ENCODE assay signal across 2 mouse cellular contexts in the genomic region with DNA sequence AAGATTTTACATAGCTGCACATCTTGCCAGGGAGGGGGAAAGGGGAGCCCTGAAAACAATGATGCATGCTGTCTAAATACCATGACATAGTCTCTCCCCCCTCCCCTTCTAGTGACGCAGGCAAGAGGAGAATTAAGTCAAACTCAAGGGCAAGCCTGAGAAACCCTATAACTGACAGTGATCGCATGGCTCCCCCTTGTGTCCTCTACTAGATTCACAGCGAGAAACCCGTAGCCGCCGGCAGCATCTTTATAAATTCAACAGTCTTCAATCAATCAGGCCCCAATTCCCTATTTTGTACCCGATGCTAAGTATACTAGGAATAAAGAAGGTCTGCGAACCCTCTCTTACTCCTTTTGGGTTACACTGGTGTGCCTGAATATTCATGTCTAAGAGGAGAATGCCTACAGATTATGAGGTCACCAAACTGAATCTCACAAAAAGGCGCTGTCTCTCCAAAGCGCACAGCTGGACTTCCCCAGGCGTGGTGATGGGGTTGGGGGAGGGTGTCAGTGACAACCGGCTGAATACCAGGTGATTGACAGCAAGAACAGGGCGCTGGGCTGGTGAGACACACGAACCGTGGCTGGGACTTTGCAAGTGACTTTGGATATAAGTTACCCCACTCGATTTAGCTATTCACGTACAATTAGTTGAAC.
TF ChIP-seq lines count a peak whose summit lies in the region.

No protein-coding gene starts in this region.

TF ChIP-seq in CH12.LX, 34 proteins besides CTCF, POLR2A, EP300 and RAD21:
- TF ChIP-seq MAFK (IDR thresholded peaks at IDR 0.05; ENCODE audit: insufficient replicate concordance, low read length) (no peak), IRF4 (IDR thresholded peaks at IDR 0.05; ENCODE audit: low read depth, low read length) (peak; percentile 61), ETS1 (conservative IDR thresholded peaks at IDR 0.05; ENCODE audit: low read depth, low read length) (peak; percentile 96), USF1 (IDR thresholded peaks at IDR 0.05; ENCODE audit: low read depth, low read length) (no peak), POLR2AphosphoS2 (IDR thresholded peaks at IDR 0.05; ENCODE audit: low read depth, low read length) (no peak), MAZ (IDR thresholded peaks at IDR 0.05; ENCODE audit: low read depth, low read length) (peak; percentile 99), ZNF384 (IDR thresholded peaks at IDR 0.05; ENCODE audit: low read depth, low read length) (no peak), E2F4 (IDR thresholded peaks at IDR 0.05; ENCODE audit: insufficient replicate concordance, low read depth, low read length) (peak; percentile 42; the same call in 1 of the 2 replicates), ELF1 (IDR thresholded peaks at IDR 0.05; ENCODE audit: low read depth, low read length) (peak; percentile 36; the same call in 1 of the 2 replicates), ZC3H11A (IDR thresholded peaks at IDR 0.05; ENCODE audit: low read depth, low read length) (peak; percentile 91), KAT2A (IDR thresholded peaks at IDR 0.05; ENCODE audit: insufficient replicate concordance, low read length) (no peak), NRF1 (IDR thresholded peaks at IDR 0.05; ENCODE audit: low read depth, low read length) (no peak), JUND (conservative IDR thresholded peaks at IDR 0.05; ENCODE audit: low read depth, low read length) (peak; percentile 74), MYC (IDR thresholded peaks at IDR 0.05; ENCODE audit: low read depth, low read length) (peak; percentile 84), UBTF (IDR thresholded peaks at IDR 0.05; ENCODE audit: low read depth, low read length) (no peak), ZKSCAN1 (IDR thresholded peaks at IDR 0.05; ENCODE audit: borderline replicate concordance, low read depth, low read length) (no peak), CHD1 (IDR thresholded peaks at IDR 0.05; ENCODE audit: low read depth, low read length) (no peak), TBP (conservative IDR thresholded peaks at IDR 0.05; ENCODE audit: low read depth, low read length) (no peak), MEF2A (IDR thresholded peaks at IDR 0.05; ENCODE audit: borderline replicate concordance, low read depth, low read length) (peak; percentile 56; the same call in 1 of the 2 replicates), SIN3A (IDR thresholded peaks at IDR 0.05; ENCODE audit: low read length) (peak; percentile 99), MXI1 (IDR thresholded peaks at IDR 0.05; ENCODE audit: low read depth, low read length) (peak; percentile 77), MAX (IDR thresholded peaks at IDR 0.05; ENCODE audit: low read length) (peak; percentile 34; the same call in 1 of the 2 replicates), SMC3 (IDR thresholded peaks at IDR 0.05; ENCODE audit: low read depth, low read length) (peak; percentile 96), CHD2 (IDR thresholded peaks at IDR 0.05; ENCODE audit: low read length) (peak; percentile 87), PAX5 (IDR thresholded peaks at IDR 0.05; ENCODE audit: low read length) (no peak), ZMIZ1 (IDR thresholded peaks at IDR 0.05; ENCODE audit: low read depth, low read length) (no peak), RCOR1 (conservative IDR thresholded peaks at IDR 0.05; ENCODE audit: low read depth, low read length) (no peak), HCFC1 (IDR thresholded peaks at IDR 0.05; ENCODE audit: low read depth, low read length) (peak; percentile 37; the same call in 1 of the 2 replicates), JUN (IDR thresholded peaks at IDR 0.05; ENCODE audit: insufficient read depth, low read depth, low read length) (peak; percentile 58; the same call in 1 of the 2 replicates), GABPA (IDR thresholded peaks at IDR 0.05; ENCODE audit: insufficient replicate concordance, low read depth, low read length) (no peak), BHLHE40 (IDR thresholded peaks at IDR 0.05; ENCODE audit: low read depth, low read length) (peak; percentile 60), USF2 (conservative IDR thresholded peaks at IDR 0.05; ENCODE audit: low read depth, low read length) (no peak), TCF12 (IDR thresholded peaks at IDR 0.05; ENCODE audit: low read depth, low read length) (peak; percentile 48; the same call in 1 of the 2 replicates), NELFE (IDR thresholded peaks at IDR 0.05; ENCODE audit: low read depth, low read length) (0 out of 2 replicates have a peak, but pooled peaks have one; percentile 60)

TF ChIP-seq in myocyte, 11 proteins besides CTCF, POLR2A, EP300 and RAD21:
- no peak for TF ChIP-seq REST (IDR thresholded peaks at IDR 0.05; ENCODE audit: insufficient read depth, insufficient read length)
- no peak for TF ChIP-seq E2F4 (IDR thresholded peaks at IDR 0.05; ENCODE audit: insufficient read depth)
- no peak for TF ChIP-seq USF1 (IDR thresholded peaks at IDR 0.05; ENCODE audit: low read depth)
- no peak for TF ChIP-seq MYOD1 (IDR thresholded peaks at IDR 0.05; ENCODE audit: control insufficient read depth in 1 of 3, insufficient read length in 2 of 3, low read depth in 2 of 3)
- TF ChIP-seq MAX (IDR thresholded peaks at IDR 0.05; ENCODE audit: low read depth), result no peak
- TF ChIP-seq SRF (IDR thresholded peaks at IDR 0.05; ENCODE audit: control insufficient read depth, insufficient read length, low read depth), result no peak
- TF ChIP-seq CEBPB (IDR thresholded peaks at IDR 0.05; ENCODE audit: insufficient read depth, poor library complexity, severe bottlenecking), result no peak
- no peak for TF ChIP-seq MYOG (IDR thresholded peaks at IDR 0.05; ENCODE audit: control insufficient read depth in 1 of 3, insufficient read depth in 1 of 3, insufficient read length in 2 of 3, low read depth in 2 of 3)
- TF ChIP-seq TCF3 (IDR thresholded peaks at IDR 0.05; ENCODE audit: insufficient read length, low read depth), result no peak
- TF ChIP-seq TCF12 (IDR thresholded peaks at IDR 0.05; ENCODE audit: insufficient read depth, poor library complexity, severe bottlenecking), result no peak
- TF ChIP-seq POLR2AphosphoS2 (IDR thresholded peaks at IDR 0.05; ENCODE audit: insufficient read length, low read depth), result no peak
